Mouse (Mus musculus) spleen, adult 2 months (tissue): ENCODE measurements around the gene Fkbp11.

Source experiments
- CTCF ChIP-seq: fragments of 200-500 bp; IDR thresholded peaks from 2 replicates; pipeline ENCODE4 v1.5.1; 2011; ENCODE audit warnings: mild to moderate bottlenecking, inconsistent platforms; ENCODE audit not compliant: insufficient read depth, insufficient read length, insufficient replicate concordance; ENCODE audit errors: extremely low read depth
- POLR2A ChIP-seq: fragments of 200-500 bp; IDR thresholded peaks from 2 replicates; pipeline ENCODE4 v1.6.1; 2011; ENCODE audit warnings: low read depth, low read length, inconsistent platforms

GRCm38 (mm10) chr15:98762201-98762621 lies 34.2 kb upstream of the Fkbp11 start:
- TF ChIP-seq CTCF (no peak), POLR2A (no peak)
